Mouse (Mus musculus) liver, embryonic 15.5 days (tissue): Measurements from ENCODE around the gene Fggy. TPM values are rescaled to one million over a fixed set of nuclear protein-coding genes. Genes with fewer than 3 reads are reported as not detected.

Source experiments
- ATAC-seq: fragments of 200-750 bp; cut with Nextera tagmentation; 2 replicates; pipeline ENCODE4 v1.8.0; 2017; ENCODE audit warnings: moderate number of reproducible peaks, mild to moderate bottlenecking, moderate library complexity; ENCODE audit not compliant: insufficient read depth
- H3K27ac ChIP-seq: fragments of 300-500 bp; sonication (generic); replicated peaks from 2 replicates; pipeline ENCODE4 v1.5.1; 2015; ENCODE audit warnings: mild to moderate bottlenecking, inconsistent platforms
- H3K27me3 ChIP-seq: fragments of 300-500 bp; sonication (generic); 2 replicates; pipeline ENCODE4 v1.6.1; 2015; ENCODE audit warnings: mild to moderate bottlenecking, inconsistent platforms
- H3K36me3 ChIP-seq: fragments of 300-500 bp; sonication (generic); replicated peaks from 2 replicates; pipeline ENCODE4 v1.6.1; 2015; ENCODE audit warnings: moderate library complexity, mild to moderate bottlenecking, inconsistent platforms
- H3K4me1 ChIP-seq: fragments of 300-500 bp; sonication (generic); replicated peaks from 2 replicates; pipeline ENCODE4 v1.6.1; 2015; ENCODE audit warnings: inconsistent platforms
- H3K4me2 ChIP-seq: fragments of 300-500 bp; sonication (generic); 2 replicates; pipeline ENCODE4 v1.6.1; 2015; ENCODE audit warnings: moderate library complexity, mild to moderate bottlenecking, inconsistent platforms
- H3K4me3 ChIP-seq: fragments of 300-500 bp; sonication (generic); replicated peaks from 2 replicates; pipeline ENCODE4 v1.5.1; 2015; ENCODE audit warnings: mild to moderate bottlenecking, inconsistent platforms
- H3K9ac ChIP-seq: fragments of 300-500 bp; sonication (generic); 2 replicates; pipeline ENCODE4 v1.6.1; 2015; ENCODE audit warnings: moderate library complexity, mild to moderate bottlenecking, inconsistent platforms
- H3K9me3 ChIP-seq: fragments of 300-500 bp; sonication (generic); replicated peaks from 2 replicates; pipeline ENCODE4 v1.6.1; 2016; ENCODE audit warnings: inconsistent platforms
- WGBS: fragments of 180-500 bp; shearing (Covaris S2); methylation state at CpG from one replicate; pipeline ENCODE4 v1.1.7; 2015; ENCODE audit warnings: mixed read lengths; ENCODE audit not compliant: insufficient replicate concordance; 5-methylcytosine and 5-hydroxymethylcytosine counted together
- polyA plus RNA-seq: library from polyadenylated mRNA; unstranded; fragments of >200 nt; fragmentation: Nextera tagmentation; extraction: Ambion mirVana; gene quantifications from 2 replicates; pipeline ENCODE4 v1.2.1, GENCODE M21; 2015

The Fggy gene
- polyA plus RNA-seq, 1 experiment from 2014 or later: 31.6 TPM

DNA sequence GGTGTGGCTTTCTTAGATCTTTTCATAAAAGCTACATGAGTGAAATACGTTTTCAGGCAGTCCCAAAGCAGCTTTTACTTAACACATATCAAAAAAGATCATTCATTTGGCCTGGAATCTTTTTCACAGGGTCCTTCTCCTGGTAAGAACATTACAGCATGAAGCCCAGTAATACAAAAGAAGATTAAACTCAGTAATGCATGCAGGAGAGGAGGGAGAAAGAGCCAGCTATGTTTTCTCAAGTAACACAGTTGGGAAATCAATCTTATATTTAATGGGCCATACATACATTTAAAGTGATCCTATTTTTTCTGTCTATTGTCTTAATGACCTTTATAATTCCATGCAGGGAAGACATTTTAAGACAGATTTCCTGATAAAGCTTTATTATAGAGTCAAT lies 282.6 kb downstream of the Fggy start:
- Histone ChIP-seq H3K4me2 (no peak overlapping the region), H3K9me3 (no peaks in the 10 kb centered on the region), H3K27me3 (no peaks in the 10 kb centered on the region), H3K9ac (no peak overlapping the region), H3K4me1 (no peaks in the 10 kb centered on the region), H3K36me3 (no peaks in the 10 kb centered on the region), H3K27ac (no peak overlapping the region), H3K4me3 (no peak overlapping the region)
- ATAC-seq: no peak
- 60% methylated on average over 1 of the region's 1 CpGs for WGBS

- Histone ChIP-seq H3K27ac (no peak overlapping the region), H3K4me1 (no peaks in the 10 kb centered on the region), H3K27me3 (no peaks in the 10 kb centered on the region), H3K4me2 (no peak overlapping the region), H3K4me3 (no peak overlapping the region), H3K9me3 (no peaks in the 10 kb centered on the region), H3K9ac (no peak overlapping the region), H3K36me3 (no peaks in the 10 kb centered on the region)
- 65% methylated on average over 6 of the region's 6 CpGs for WGBS
- no peak for ATAC-seq
These were observed 283.2 kb downstream of the Fggy start for GRCm38 (mm10) chr4:95840389-95841053.

GRCm38 (mm10) chr4:95845981-95846617 lies 288.8 kb downstream of the Fggy start:
- no peak overlapping the region for H3K9ac ChIP-seq
- H3K27me3 ChIP-seq: no peaks in the 10 kb centered on the region
- no peak overlapping the region for H3K4me3 ChIP-seq
- ATAC-seq: no peak
- 32% methylated on average over 6 of the region's 6 CpGs for WGBS
- no peak overlapping the region for H3K4me2 ChIP-seq
- H3K36me3 ChIP-seq: no peaks in the 10 kb centered on the region
- H3K4me1 ChIP-seq: peaks cover 2% of the 10 kb centered on the region; the same call in 1 of the 2 replicates
- no peak overlapping the region for H3K27ac ChIP-seq
- no peaks in the 10 kb centered on the region for H3K9me3 ChIP-seq

DNA sequence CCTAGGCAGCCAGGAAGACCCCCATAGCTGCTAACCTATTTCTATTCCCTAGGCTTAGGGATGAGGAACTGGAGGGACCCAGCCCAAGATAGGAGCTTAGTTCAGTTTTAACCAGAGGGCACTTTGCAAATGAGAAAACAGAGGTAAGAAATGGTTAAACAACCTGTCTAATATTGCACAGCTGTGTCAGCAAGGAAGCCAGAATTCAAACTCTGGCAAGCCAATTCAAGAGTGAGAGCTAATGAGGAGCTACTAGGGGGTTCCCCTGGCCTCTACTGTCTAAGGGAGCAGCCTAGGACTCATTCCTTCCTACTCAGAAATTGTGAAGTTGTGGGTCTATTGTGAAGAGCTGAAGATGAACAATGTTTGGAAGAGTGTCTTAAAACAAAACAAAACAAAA lies 289.9 kb downstream of the Fggy start:
- ATAC-seq: no peak
- H3K4me1 ChIP-seq: peaks cover 2% of the 10 kb centered on the region; the same call in 1 of the 2 replicates
- H3K27me3 ChIP-seq: no peaks in the 10 kb centered on the region
- H3K36me3 ChIP-seq: no peaks in the 10 kb centered on the region
- no peak overlapping the region for H3K4me3 ChIP-seq
- H3K9me3 ChIP-seq: no peaks in the 10 kb centered on the region
- H3K9ac ChIP-seq: no peak overlapping the region
- H3K4me2 ChIP-seq: no peak overlapping the region
- H3K27ac ChIP-seq: no peak overlapping the region

DNA sequence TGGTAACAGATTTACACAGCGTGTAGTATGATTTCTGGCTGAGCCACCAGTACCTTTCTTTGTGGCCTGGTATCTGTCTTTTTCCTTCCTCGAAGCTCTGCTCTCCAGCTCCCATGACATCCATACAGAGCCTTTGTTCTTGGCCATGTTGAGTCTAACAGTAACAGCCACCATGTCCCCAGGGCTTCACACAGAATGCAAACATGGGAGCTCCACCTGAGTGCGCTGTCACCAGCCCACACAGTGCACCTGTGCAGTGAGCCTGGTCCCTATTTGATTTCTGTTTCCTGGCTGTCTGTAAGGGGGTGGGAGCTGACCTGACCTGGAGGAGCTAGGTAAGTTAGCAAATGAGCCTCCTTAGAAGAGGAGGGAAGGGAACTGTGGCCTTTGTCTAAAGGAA lies 290.4 kb downstream of the Fggy start:
- H3K9me3 ChIP-seq: no peaks in the 10 kb centered on the region
- 64% methylated on average over 3 of the region's 3 CpGs for WGBS
- ATAC-seq: no peak
- H3K4me1 ChIP-seq: peaks cover 2% of the 10 kb centered on the region; the same call in 1 of the 2 replicates
- no peaks in the 10 kb centered on the region for H3K27me3 ChIP-seq
- H3K4me3 ChIP-seq: no peak overlapping the region
- H3K9ac ChIP-seq: no peak overlapping the region
- no peak overlapping the region for H3K4me2 ChIP-seq
- H3K36me3 ChIP-seq: no peaks in the 10 kb centered on the region
- no peak overlapping the region for H3K27ac ChIP-seq

DNA sequence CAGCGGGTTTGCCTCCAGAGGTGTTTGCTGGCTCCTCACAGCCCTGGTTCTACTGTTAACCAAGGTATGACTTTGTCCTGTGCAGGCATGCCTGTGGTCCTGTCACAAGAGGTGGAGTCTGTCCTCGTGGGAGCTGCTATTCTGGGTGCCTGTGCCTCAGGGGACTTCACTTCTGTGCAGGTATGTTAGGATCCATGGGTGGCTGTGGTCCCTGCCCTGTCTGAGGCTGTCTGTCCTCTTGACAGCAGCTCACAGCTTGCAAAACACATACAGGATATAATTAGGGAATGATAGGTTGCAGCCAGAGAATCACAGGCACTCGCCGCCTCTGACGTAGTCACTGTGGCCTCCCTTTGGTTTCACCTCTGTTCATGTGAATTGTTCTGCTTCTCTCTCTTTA lies 292.2 kb downstream of the Fggy start:
- no peak for ATAC-seq
- no peaks in the 10 kb centered on the region for H3K27me3 ChIP-seq
- H3K4me2 ChIP-seq: no peak overlapping the region
- no peaks in the 10 kb centered on the region for H3K36me3 ChIP-seq
- no peak overlapping the region for H3K4me3 ChIP-seq
- no peaks in the 10 kb centered on the region for H3K9me3 ChIP-seq
- H3K27ac ChIP-seq: peak overlapping the region; percentile 41; the same call in 1 of the 2 replicates
- 50% methylated on average over 5 of the region's 5 CpGs for WGBS
- no peak overlapping the region for H3K9ac ChIP-seq
- peaks cover 2% of the 10 kb centered on the region; the same call in 1 of the 2 replicates for H3K4me1 ChIP-seq

DNA sequence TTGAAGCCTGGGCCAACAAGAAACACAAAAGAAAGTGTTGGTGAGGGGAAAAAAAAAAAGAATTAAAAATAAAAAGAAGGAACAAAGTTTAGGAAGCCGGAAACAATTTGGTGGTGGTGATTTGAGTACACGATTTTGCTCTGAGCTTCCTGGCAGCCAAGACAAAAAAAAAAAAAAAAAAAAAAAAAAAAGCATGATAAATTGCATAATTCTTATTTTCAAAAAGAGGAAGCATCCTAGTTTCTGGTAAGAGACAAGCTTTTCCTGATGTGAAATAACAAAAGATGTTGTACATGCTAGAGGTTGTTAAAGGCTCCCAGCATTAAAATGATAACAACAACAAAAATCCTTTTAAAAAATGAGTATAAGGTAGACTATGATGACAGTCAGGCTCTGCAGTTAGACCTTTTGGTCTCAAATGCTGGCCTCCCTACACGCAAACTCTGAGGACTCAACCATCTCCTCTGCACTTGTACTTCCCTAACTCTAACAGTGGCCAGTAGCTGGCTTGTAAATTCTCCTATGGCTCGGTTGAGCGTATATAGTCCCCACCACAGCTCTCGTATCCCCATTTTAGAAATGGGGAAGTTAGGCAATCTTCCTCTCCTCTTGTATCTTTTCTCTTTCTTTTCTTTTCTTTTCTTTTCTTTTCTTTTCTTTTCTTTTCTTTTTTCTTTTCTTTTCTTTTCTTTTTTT lies 292.9 kb downstream of the Fggy start:
- Histone ChIP-seq H3K27me3 (no peaks in the 10 kb centered on the region), H3K36me3 (no peaks in the 10 kb centered on the region), H3K27ac (0 out of 2 replicates have a peak overlapping the region, but pooled peaks have one; percentile 41), H3K4me3 (no peak overlapping the region), H3K4me2 (no peak overlapping the region), H3K4me1 (peaks cover 2% of the 10 kb centered on the region; the same call in 1 of the 2 replicates), H3K9ac (no peak overlapping the region), H3K9me3 (no peaks in the 10 kb centered on the region)
- no peak; the same call in 1 of the 2 replicates for ATAC-seq
- 18% methylated on average over 6 of the region's 6 CpGs for WGBS

DNA sequence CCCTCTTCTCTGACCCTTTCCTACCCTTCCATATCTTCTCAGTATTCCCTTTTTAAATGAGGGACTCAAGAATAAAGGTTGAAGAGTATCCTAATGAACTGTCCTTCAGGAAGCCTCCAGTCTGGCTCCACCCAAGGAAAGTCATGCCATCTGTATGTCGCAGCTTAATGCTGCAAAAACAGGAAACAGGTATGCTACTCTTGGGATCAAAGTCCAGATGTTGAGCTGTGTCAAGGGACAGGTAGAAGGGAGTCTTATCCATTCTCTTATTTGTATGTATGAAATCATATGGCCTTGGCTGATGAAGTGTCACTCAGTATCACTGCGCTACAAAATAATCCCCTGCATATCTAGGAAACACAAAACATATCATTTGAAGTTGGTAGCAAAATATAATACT lies 294.9 kb downstream of the Fggy start:
- Histone ChIP-seq H3K4me3 (no peak overlapping the region), H3K4me1 (no peaks in the 10 kb centered on the region), H3K27ac (no peak overlapping the region), H3K9ac (no peak overlapping the region), H3K4me2 (no peak overlapping the region), H3K36me3 (no peaks in the 10 kb centered on the region), H3K27me3 (no peaks in the 10 kb centered on the region), H3K9me3 (no peaks in the 10 kb centered on the region)
- WGBS: 63% methylated on average over 2 of the region's 2 CpGs
- ATAC-seq: no peak

DNA sequence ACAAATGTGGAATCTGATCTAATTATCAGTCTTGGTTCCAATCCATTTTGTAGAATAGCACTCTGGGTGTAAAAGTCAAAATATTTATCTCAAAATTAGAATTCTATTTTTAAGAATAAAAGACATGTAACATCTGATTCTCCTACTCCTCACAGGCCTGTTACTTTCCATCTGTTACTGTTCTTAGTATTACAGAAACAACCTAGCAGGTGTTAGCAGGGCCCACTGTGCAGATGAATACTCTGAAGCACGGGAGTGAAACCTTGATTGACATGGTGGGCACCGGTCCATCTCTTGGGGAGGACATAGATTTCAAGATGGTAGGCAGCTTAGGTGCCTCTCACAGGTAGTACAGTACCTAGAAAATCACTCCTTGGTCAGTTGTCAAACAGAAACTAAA lies 298.7 kb downstream of the Fggy start:
- Histone ChIP-seq H3K9me3 (no peaks in the 10 kb centered on the region), H3K4me2 (no peak overlapping the region), H3K9ac (no peak overlapping the region), H3K27me3 (no peaks in the 10 kb centered on the region), H3K4me1 (no peaks in the 10 kb centered on the region), H3K36me3 (no peaks in the 10 kb centered on the region), H3K4me3 (no peak overlapping the region), H3K27ac (no peak overlapping the region)
- WGBS: 66% methylated on average over 2 of the region's 2 CpGs
- no peak for ATAC-seq

- no peak overlapping the region for H3K27ac ChIP-seq
- H3K4me3 ChIP-seq: no peak overlapping the region
- no peak overlapping the region for H3K9ac ChIP-seq
- H3K9me3 ChIP-seq: no peaks in the 10 kb centered on the region
- ATAC-seq: no peak
- 43% methylated on average over 3 of the region's 3 CpGs for WGBS
- H3K36me3 ChIP-seq: no peaks in the 10 kb centered on the region
- H3K4me1 ChIP-seq: no peaks in the 10 kb centered on the region
- no peaks in the 10 kb centered on the region for H3K27me3 ChIP-seq
- no peak overlapping the region for H3K4me2 ChIP-seq
These were observed 303.3 kb downstream of the Fggy start for GRCm38 (mm10) chr4:95860601-95861000.

DNA sequence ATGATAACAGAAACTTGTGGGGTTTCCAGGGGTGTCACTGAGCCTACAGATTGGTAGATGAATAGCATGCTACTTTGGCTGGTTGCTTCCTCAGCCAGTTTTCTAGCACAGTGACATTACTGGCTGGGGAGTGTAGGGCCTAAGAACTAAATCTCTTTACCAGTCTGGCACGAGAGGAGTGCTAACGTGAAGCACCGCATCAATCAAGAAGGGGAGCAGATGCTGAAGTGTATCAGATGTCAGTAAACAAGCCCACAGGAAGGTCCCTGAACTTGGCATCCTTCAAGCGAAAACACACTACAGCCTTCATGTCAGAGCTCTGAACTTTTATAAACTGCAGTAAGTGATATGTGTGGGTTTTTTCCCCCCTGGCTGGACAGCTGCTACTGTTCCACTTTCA lies 303.8 kb downstream of the Fggy start:
- no peaks in the 10 kb centered on the region for H3K36me3 ChIP-seq
- H3K4me2 ChIP-seq: no peak overlapping the region
- no peaks in the 10 kb centered on the region for H3K4me1 ChIP-seq
- H3K9me3 ChIP-seq: no peaks in the 10 kb centered on the region
- H3K27me3 ChIP-seq: no peaks in the 10 kb centered on the region
- 51% methylated on average over 4 of the region's 4 CpGs for WGBS
- no peak overlapping the region for H3K9ac ChIP-seq
- no peak overlapping the region for H3K27ac ChIP-seq
- no peak overlapping the region for H3K4me3 ChIP-seq
- no peak for ATAC-seq
